Mouse (Mus musculus) embryonic facial prominence, embryonic 12.5 days (tissue): ENCODE data around the gene Aknad1. TPM values are rescaled to one million over a fixed set of nuclear protein-coding genes. Genes with fewer than 3 reads are reported as not detected.

Source experiments
- ATAC-seq: fragments of 200-750 bp; cut with Nextera tagmentation; 2 replicates; pipeline ENCODE4 v1.8.0; 2017; ENCODE audit not compliant: insufficient number of reproducible peaks, insufficient read depth, low FRiP score, low TSS enrichment
- H3K27ac ChIP-seq: fragments of 300-500 bp; sonication (generic); 2 replicates; pipeline ENCODE4 v1.5.1; 2016; ENCODE audit warnings: mild to moderate bottlenecking
- H3K27me3 ChIP-seq: fragments of 300-500 bp; sonication (generic); 2 replicates; pipeline ENCODE4 v1.6.1; 2016; ENCODE audit warnings: mild to moderate bottlenecking, moderate library complexity
- H3K36me3 ChIP-seq: fragments of 300-500 bp; sonication (generic); 2 replicates; pipeline ENCODE4 v1.6.1; 2016; ENCODE audit warnings: mild to moderate bottlenecking
- H3K4me1 ChIP-seq: fragments of 300-500 bp; sonication (generic); 2 replicates; pipeline ENCODE4 v1.6.1; 2016
- H3K4me2 ChIP-seq: fragments of 300-500 bp; sonication (generic); replicated peaks from 2 replicates; pipeline ENCODE4 v1.6.1; 2016; ENCODE audit warnings: mild to moderate bottlenecking, moderate library complexity
- H3K4me3 ChIP-seq: fragments of 300-500 bp; sonication (generic); 2 replicates; pipeline ENCODE4 v1.5.1; 2016; ENCODE audit warnings: mild to moderate bottlenecking
- H3K9ac ChIP-seq: fragments of 300-500 bp; sonication (generic); 2 replicates; pipeline ENCODE4 v1.6.1; 2016; ENCODE audit warnings: mild to moderate bottlenecking, moderate library complexity
- H3K9me3 ChIP-seq: fragments of 300-500 bp; sonication (generic); 2 replicates; pipeline ENCODE4 v1.6.1; 2016; ENCODE audit warnings: mild to moderate bottlenecking, moderate library complexity
- WGBS: fragments of 180-500 bp; shearing (Covaris S2); methylation state at CpG from one replicate; pipeline ENCODE4 v1.1.7; 2016; 5-methylcytosine and 5-hydroxymethylcytosine counted together
- polyA plus RNA-seq: library from polyadenylated mRNA; unstranded; fragments of >200 nt; fragmentation: Nextera tagmentation; extraction: Ambion mirVana; gene quantifications from 2 replicates; pipeline ENCODE4 v1.2.1, GENCODE M21; 2016

Aknad1 gene
- polyA plus RNA-seq, 1 experiment from 2014 or later: 0.36 TPM

GRCm38 (mm10) chr3:108754541-108754940 is 15.1 kb downstream of the Aknad1 start:
- H3K4me2 ChIP-seq: no peak overlapping the region
- H3K9me3 ChIP-seq: no peaks in the 10 kb centered on the region
- no peaks in the 10 kb centered on the region for H3K27me3 ChIP-seq
- H3K4me3 ChIP-seq: no peak overlapping the region
- no peak overlapping the region for H3K9ac ChIP-seq
- no peak overlapping the region for H3K27ac ChIP-seq
- ATAC-seq: no peak
- WGBS: 94% methylated on average over 1 of the region's 1 CpGs
- peaks cover 16% of the 10 kb centered on the region; the same call in 1 of the 2 replicates for H3K4me1 ChIP-seq
- H3K36me3 ChIP-seq: no peaks in the 10 kb centered on the region

- no peak overlapping the region for H3K4me3 ChIP-seq
- no peaks in the 10 kb centered on the region for H3K27me3 ChIP-seq
- no peak overlapping the region for H3K4me2 ChIP-seq
- H3K27ac ChIP-seq: no peak overlapping the region
- no peak overlapping the region for H3K9ac ChIP-seq
- H3K9me3 ChIP-seq: no peaks in the 10 kb centered on the region
- H3K36me3 ChIP-seq: no peaks in the 10 kb centered on the region
- H3K4me1 ChIP-seq: peaks cover 16% of the 10 kb centered on the region; the same call in 1 of the 2 replicates
- 91% methylated on average over 2 of the region's 2 CpGs for WGBS
- ATAC-seq: no peak
These were observed 16.1 kb downstream of the Aknad1 start for GRCm38 (mm10) chr3:108755542-108755941.

DNA sequence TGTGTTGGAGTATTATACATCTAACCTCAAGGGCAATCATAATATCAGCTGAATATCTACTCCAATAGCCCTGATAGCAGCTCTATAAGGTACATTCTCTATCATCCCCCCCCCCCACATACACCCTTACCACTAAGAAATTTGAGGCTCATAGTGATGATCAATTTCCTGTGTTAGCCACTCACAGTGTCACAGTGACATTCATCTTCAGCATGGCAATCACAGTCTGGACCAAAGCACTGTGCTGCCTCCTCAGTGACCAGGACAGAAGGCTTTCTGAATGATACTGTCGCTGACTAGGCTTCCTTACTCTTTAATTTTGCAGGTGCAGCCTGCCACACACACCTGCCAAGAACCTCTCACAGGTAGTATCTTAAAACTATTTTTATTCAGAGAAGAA is 16.7 kb downstream of the Aknad1 start:
- peaks cover 16% of the 10 kb centered on the region; the same call in 1 of the 2 replicates for H3K4me1 ChIP-seq
- no peak overlapping the region for H3K27ac ChIP-seq
- no peak for ATAC-seq
- H3K4me2 ChIP-seq: no peak overlapping the region
- H3K36me3 ChIP-seq: no peaks in the 10 kb centered on the region
- H3K4me3 ChIP-seq: no peak overlapping the region
- no peak overlapping the region for H3K9ac ChIP-seq
- H3K9me3 ChIP-seq: no peaks in the 10 kb centered on the region
- H3K27me3 ChIP-seq: no peaks in the 10 kb centered on the region
- WGBS: 73% methylated on average over 1 of the region's 1 CpGs

DNA sequence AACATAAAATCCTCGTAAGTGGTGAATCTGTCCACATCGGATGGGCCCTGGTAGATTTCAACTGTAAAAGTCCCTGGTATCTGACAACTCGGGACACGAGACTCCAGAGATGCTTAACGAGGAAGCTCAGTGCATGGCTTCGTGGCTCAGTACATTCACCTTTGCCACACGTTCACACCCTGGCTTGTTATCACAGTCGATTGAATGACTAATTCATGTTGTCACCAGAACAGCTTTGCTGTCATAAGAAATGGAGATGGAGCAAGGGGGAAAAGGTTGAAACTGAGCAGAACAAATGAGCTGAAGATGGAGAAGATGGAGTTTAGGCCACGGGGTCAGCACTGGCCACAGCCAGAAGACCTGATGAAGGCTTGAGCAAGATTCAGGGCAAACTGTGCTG is 18.1 kb downstream of the Aknad1 start:
- Histone ChIP-seq H3K4me2 (no peak overlapping the region), H3K9me3 (no peaks in the 10 kb centered on the region), H3K27me3 (no peaks in the 10 kb centered on the region), H3K4me1 (peaks cover 2% of the 10 kb centered on the region; the same call in 1 of the 2 replicates), H3K9ac (no peak overlapping the region), H3K36me3 (no peaks in the 10 kb centered on the region), H3K27ac (no peak overlapping the region), H3K4me3 (no peak overlapping the region)
- 72% methylated on average over 9 of the region's 9 CpGs for WGBS
- no peak for ATAC-seq

GRCm38 (mm10) chr3:108759566-108760420 is 20.3 kb downstream of the Aknad1 start:
- no peak overlapping the region for H3K4me2 ChIP-seq
- no peak overlapping the region for H3K27ac ChIP-seq
- 0 out of 2 replicates have a peak, but pooled peaks cover 2% of the 10 kb centered on the region for H3K4me1 ChIP-seq
- no peaks in the 10 kb centered on the region for H3K27me3 ChIP-seq
- H3K36me3 ChIP-seq: no peaks in the 10 kb centered on the region
- no peak overlapping the region for H3K9ac ChIP-seq
- no peaks in the 10 kb centered on the region for H3K9me3 ChIP-seq
- WGBS: 70% methylated on average over 11 of the region's 11 CpGs
- ATAC-seq: no peak
- H3K4me3 ChIP-seq: no peak overlapping the region

GRCm38 (mm10) chr3:108762597-108763111 is 23.2 kb downstream of the Aknad1 start:
- Histone ChIP-seq H3K36me3 (no peaks in the 10 kb centered on the region), H3K27me3 (no peaks in the 10 kb centered on the region), H3K4me3 (no peak overlapping the region), H3K9ac (no peak overlapping the region), H3K9me3 (no peaks in the 10 kb centered on the region), H3K4me2 (no peak overlapping the region), H3K27ac (no peak overlapping the region), H3K4me1 (no peaks in the 10 kb centered on the region)
- 87% methylated on average over 7 of the region's 7 CpGs for WGBS
- ATAC-seq: no peak

DNA sequence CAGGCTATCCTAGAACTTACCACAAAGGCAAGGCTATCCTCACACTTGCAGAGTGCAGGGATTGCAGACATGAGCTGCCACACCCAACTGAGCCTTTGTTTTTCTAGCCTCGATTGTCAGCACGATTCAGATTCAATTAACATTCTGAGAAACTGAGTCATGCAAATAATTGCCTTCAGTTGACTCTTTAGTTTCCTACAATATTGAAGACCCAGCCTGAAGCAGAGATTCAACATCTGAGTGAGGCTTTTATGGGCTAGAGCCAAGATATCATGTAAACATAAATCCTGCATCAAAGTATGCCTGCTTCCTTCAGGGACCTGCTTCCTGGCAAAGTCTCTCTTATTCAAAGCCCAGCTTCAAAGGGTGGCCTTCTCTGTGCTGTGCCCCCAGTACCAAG is 24.2 kb downstream of the Aknad1 start:
- Histone ChIP-seq H3K4me2 (no peak overlapping the region), H3K9me3 (no peaks in the 10 kb centered on the region), H3K9ac (no peak overlapping the region), H3K27me3 (no peaks in the 10 kb centered on the region), H3K36me3 (no peaks in the 10 kb centered on the region), H3K27ac (no peak overlapping the region), H3K4me3 (no peak overlapping the region), H3K4me1 (no peaks in the 10 kb centered on the region)
- 68% methylated on average over 2 of the region's 2 CpGs for WGBS
- ATAC-seq: no peak

- Histone ChIP-seq H3K4me2 (no peak overlapping the region), H3K36me3 (no peaks in the 10 kb centered on the region), H3K27me3 (no peaks in the 10 kb centered on the region), H3K9me3 (no peaks in the 10 kb centered on the region), H3K27ac (no peak overlapping the region), H3K4me1 (no peaks in the 10 kb centered on the region), H3K4me3 (no peak overlapping the region), H3K9ac (no peak overlapping the region)
- WGBS: 44% methylated on average over 7 of the region's 7 CpGs
- ATAC-seq: no peak
These were observed 25.5 kb downstream of the Aknad1 start for GRCm38 (mm10) chr3:108764976-108765375.

DNA sequence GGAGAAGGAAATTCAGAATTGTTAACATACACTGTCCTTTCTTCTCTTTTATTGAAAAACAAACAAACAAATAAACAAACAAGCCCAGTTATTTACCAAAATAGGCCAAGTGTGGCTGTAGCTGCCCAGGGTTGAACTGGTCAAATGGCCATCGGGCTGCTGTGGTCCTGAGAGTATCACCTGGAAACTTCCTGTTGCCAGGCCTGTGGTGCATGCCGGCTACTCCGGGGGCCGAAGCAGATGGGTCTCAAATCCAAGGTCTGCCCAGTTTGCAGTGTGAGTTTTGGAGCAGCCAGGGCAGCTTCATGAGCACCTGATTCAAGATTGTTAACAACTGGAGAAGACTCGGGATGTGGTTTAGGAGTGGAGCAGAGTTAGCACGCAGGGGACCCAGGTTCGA is 26.0 kb downstream of the Aknad1 start:
- Histone ChIP-seq H3K4me1 (0 out of 2 replicates have a peak, but pooled peaks cover under 1% of the 10 kb centered on the region), H3K36me3 (no peaks in the 10 kb centered on the region), H3K27ac (no peak overlapping the region), H3K9me3 (no peaks in the 10 kb centered on the region), H3K4me3 (no peak overlapping the region), H3K9ac (no peak overlapping the region), H3K4me2 (no peak overlapping the region), H3K27me3 (no peaks in the 10 kb centered on the region)
- ATAC-seq: no peak
- 82% methylated on average over 7 of the region's 7 CpGs for WGBS

DNA sequence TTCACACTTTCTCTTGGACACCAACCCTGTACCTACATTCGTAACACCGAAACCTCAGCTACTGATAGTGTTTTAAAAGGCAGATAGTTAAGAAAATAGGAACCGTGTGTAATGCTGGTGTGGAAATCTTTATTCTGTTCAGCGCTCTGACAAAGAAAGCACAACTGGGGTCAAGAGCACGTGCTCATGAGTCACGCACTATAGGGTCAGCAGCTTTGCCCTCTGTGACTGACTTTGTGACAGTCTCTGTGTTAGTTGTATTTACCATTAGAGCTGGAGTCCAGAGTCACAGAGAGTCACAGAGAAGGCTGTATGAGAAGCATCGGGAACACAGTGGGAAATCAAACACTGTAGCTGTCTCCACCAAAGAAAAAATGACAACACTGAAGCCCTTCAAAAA is 27.5 kb downstream of the Aknad1 start:
- no peak overlapping the region for H3K4me3 ChIP-seq
- peaks cover 6% of the 10 kb centered on the region; the same call in 1 of the 2 replicates for H3K4me1 ChIP-seq
- H3K27me3 ChIP-seq: no peaks in the 10 kb centered on the region
- ATAC-seq: no peak
- no peak overlapping the region for H3K27ac ChIP-seq
- no peak overlapping the region for H3K9ac ChIP-seq
- H3K36me3 ChIP-seq: no peaks in the 10 kb centered on the region
- WGBS: 82% methylated on average over 7 of the region's 7 CpGs
- H3K4me2 ChIP-seq: no peak overlapping the region
- H3K9me3 ChIP-seq: no peaks in the 10 kb centered on the region

DNA sequence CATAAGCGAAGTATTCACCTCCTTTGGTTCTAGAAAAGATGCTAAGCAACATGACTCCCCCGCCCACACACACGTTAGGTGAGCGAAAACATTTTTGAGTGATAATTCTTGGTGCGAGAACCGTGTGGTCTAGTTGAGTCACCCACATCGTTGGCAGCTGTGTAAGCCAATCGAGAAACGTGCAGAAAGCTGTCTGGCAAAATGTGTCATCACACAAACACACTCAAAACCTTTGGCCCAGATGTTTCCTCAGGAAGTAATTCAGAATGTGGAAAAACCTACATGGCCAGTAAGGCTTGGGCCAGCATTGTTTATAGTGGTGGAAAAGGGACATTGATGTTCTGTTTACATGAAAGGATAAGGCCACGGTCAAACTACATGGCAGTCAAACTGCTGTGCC is 28.0 kb downstream of the Aknad1 start:
- no peaks in the 10 kb centered on the region for H3K27me3 ChIP-seq
- no peaks in the 10 kb centered on the region for H3K9me3 ChIP-seq
- no peak overlapping the region for H3K9ac ChIP-seq
- no peak overlapping the region for H3K4me2 ChIP-seq
- no peak overlapping the region for H3K27ac ChIP-seq
- peaks cover 6% of the 10 kb centered on the region; the same call in 1 of the 2 replicates for H3K4me1 ChIP-seq
- H3K36me3 ChIP-seq: no peaks in the 10 kb centered on the region
- ATAC-seq: no peak
- WGBS: 76% methylated on average over 10 of the region's 10 CpGs
- no peak overlapping the region for H3K4me3 ChIP-seq

- no peak for ATAC-seq
- H3K27me3 ChIP-seq: no peaks in the 10 kb centered on the region
- H3K4me2 ChIP-seq: no peak overlapping the region
- H3K4me3 ChIP-seq: no peak overlapping the region
- no peak overlapping the region for H3K27ac ChIP-seq
- no peak overlapping the region for H3K9ac ChIP-seq
- peaks cover 6% of the 10 kb centered on the region; the same call in 1 of the 2 replicates for H3K4me1 ChIP-seq
- H3K36me3 ChIP-seq: no peaks in the 10 kb centered on the region
- WGBS: 75% methylated on average over 6 of the region's 6 CpGs
- no peaks in the 10 kb centered on the region for H3K9me3 ChIP-seq
These were observed 30.1 kb downstream of the Aknad1 start for GRCm38 (mm10) chr3:108769547-108769946.
